Mouse (Mus musculus): ENCODE results near the gene Ctsa.

DNA sequence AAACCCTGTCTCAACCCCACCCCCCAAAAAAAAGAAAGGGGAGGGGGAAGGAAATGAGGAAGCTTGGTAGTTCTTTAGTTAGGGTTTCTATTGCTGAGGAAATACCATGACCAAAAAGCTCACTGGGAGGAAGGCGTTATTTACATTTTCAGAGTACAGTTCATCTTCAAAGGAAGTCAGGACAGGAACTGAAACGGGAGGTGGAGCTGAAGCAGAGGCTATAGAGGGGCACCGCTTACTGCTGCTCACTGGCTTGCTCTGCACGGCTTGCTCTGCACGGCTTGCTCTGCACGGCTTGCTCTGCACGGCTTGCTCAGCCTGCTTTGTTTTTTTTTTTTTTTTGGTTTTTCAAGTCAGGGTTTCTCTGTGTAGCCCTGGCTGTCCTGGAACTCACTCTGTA lies 35.8 kb downstream of the Ctsa start:
- TF ChIP-seq TAL1 (IDR thresholded peaks at IDR 0.05; ENCODE audit: low read length) (no peak), GATA1 (IDR thresholded peaks at IDR 0.05; ENCODE audit: low read length) (no peak)

Data from erythroblast, embryonic 14.5 days (primary cell).